In the genomic region with DNA sequence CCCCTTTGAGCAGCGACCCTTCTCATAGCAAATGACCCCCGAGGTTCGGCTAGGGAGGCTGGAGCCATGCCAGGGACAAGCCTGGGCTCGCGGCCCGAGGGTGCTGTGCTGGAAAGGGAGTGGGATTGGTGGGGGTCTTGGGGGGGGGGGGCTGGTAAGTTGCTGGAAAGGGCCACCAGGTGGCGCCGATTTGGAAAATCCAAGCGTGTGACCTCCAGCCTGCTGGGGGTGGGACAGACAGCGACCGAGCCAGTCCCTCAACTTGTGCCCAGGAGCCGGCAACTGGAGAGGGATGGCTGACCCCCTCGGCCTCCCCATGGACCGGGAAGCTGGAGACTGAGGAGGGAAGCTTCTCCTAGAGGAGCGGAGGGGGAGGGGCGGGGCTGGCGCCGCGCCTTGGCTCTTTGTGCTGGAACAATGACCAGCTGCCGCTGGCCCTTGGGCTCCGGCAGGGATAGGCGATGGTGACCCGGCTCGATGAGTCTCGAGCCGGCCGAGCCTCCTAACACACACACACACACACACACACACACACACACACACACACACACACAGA, we compare ENCODE assay signal across 7 mouse cellular contexts. TPM values are rescaled to one million over a fixed set of nuclear protein-coding genes. Genes with fewer than 3 reads are reported as not detected.
DNase-seq lines count a peak whose midpoint lies in the region; ATAC-seq and TF ChIP-seq lines count a peak whose summit lies in the region.

No protein-coding gene starts in this region.

- ATAC-seq in intestine, postnatal 0 days = peak; percentile 5; the same call in 1 of the 2 replicates
- ATAC-seq in limb, embryonic 11.5 days (ENCODE audit: insufficient number of reproducible peaks, low FRiP score, low TSS enrichment, low read depth) = no peak; the same call in 1 of the 2 replicates
- ATAC-seq in midbrain, embryonic 14.5 days (ENCODE audit: low FRiP score, low TSS enrichment) = peak; percentile 63
- peak; percentile 23 for ATAC-seq in stomach, embryonic 15.5 days (ENCODE audit: insufficient read depth, low FRiP score, low read depth)

- H3K36me3 ChIP-seq in intestine, postnatal 0 days (ENCODE audit: control insufficient read depth, insufficient read depth) = peaks cover 11% of the 10 kb centered on the region; the same call in 1 of the 2 replicates
- H3K36me3 ChIP-seq in limb, embryonic 11.5 days (ENCODE audit: control insufficient read depth, insufficient read depth, low read length) = no peaks in the 10 kb centered on the region
- peaks cover 4% of the 10 kb centered on the region for H3K36me3 ChIP-seq in midbrain, embryonic 14.5 days (ENCODE audit: control insufficient read depth, insufficient read depth, low read length)
- no peaks in the 10 kb centered on the region for H3K36me3 ChIP-seq in stomach, embryonic 15.5 days

- peak; percentile 89 to 95 for DNase-seq in adrenal gland, adult (ENCODE audit: inconsistent age in 2 of 2, low spot score in 1 of 2)
- DNase-seq in cerebellum, postnatal 4 days (ENCODE audit: low spot score in 2 of 2) = peak; percentile 63 to 87
- DNase-seq in gastrocnemius, postnatal 36 days = peak; percentile 85 to 86
- peak; percentile 85 for DNase-seq in limb, embryonic 11.5 days (ENCODE audit: low spot score)
- peak; percentile 90 for DNase-seq in midbrain, embryonic 14.5 days

- peaks cover 9% of the 10 kb centered on the region for H3K4me1 ChIP-seq in intestine, postnatal 0 days (replicated peaks; ENCODE audit: control insufficient read depth, insufficient read depth, low read length)
- H3K4me1 ChIP-seq in limb, embryonic 11.5 days (ENCODE audit: control insufficient read depth, insufficient read depth, low read length) = peaks cover 44% of the 10 kb centered on the region
- peaks cover 51% of the 10 kb centered on the region for H3K4me1 ChIP-seq in midbrain, embryonic 14.5 days (ENCODE audit: control insufficient read depth, insufficient read depth, low read length)
- peaks cover 55% of the 10 kb centered on the region for H3K4me1 ChIP-seq in stomach, embryonic 15.5 days

- peak overlapping the region; percentile 89 for H3K4me2 ChIP-seq in intestine, postnatal 0 days (replicated peaks; ENCODE audit: low read depth)
- H3K4me2 ChIP-seq in limb, embryonic 11.5 days (ENCODE audit: low read depth, severe bottlenecking) = peak overlapping the region; percentile 95
- peak overlapping the region; percentile 90 for H3K4me2 ChIP-seq in midbrain, embryonic 14.5 days (ENCODE audit: low read length)
- peak overlapping the region; percentile 95 for H3K4me2 ChIP-seq in stomach, embryonic 15.5 days

- H3K27me3 ChIP-seq in intestine, postnatal 0 days (replicated peaks; ENCODE audit: control insufficient read depth, insufficient read depth, low read length) = no peaks in the 10 kb centered on the region
- no peaks in the 10 kb centered on the region for H3K27me3 ChIP-seq in limb, embryonic 11.5 days (ENCODE audit: control insufficient read depth, insufficient read depth, low read length)
- H3K27me3 ChIP-seq in midbrain, embryonic 14.5 days (ENCODE audit: control insufficient read depth, insufficient read depth, low read length) = no peaks in the 10 kb centered on the region
- no peaks in the 10 kb centered on the region for H3K27me3 ChIP-seq in stomach, embryonic 15.5 days (replicated peaks)

- intact Hi-C loops in gastrocnemius, postnatal 36 days (cut with DNase I) = no loop called here

- peak; percentile 69 for TF ChIP-seq CTCF in intestine, postnatal 0 days (IDR thresholded peaks at IDR 0.05; ENCODE audit: low read depth)

- WGBS in intestine, postnatal 0 days = under 1% methylated on average over 21 of the region's 27 CpGs
- 1% methylated on average over 25 of the region's 27 CpGs for WGBS in limb, embryonic 11.5 days
- under 1% methylated on average over 27 of the region's 27 CpGs for WGBS in midbrain, embryonic 14.5 days
- 0% methylated on average over 14 of the region's 27 CpGs for WGBS in stomach, embryonic 15.5 days

- peak overlapping the region; percentile 66 for H3K4me3 ChIP-seq in intestine, postnatal 0 days (ENCODE audit: low read depth, low read length)
- H3K4me3 ChIP-seq in limb, embryonic 11.5 days (ENCODE audit: low read depth, low read length) = peak overlapping the region; percentile 78
- H3K4me3 ChIP-seq in midbrain, embryonic 14.5 days (replicated peaks; ENCODE audit: low read depth, low read length) = peak overlapping the region; percentile 63
- peak overlapping the region; percentile 59 for H3K4me3 ChIP-seq in stomach, embryonic 15.5 days (replicated peaks)

- peak overlapping the region; percentile 69 for H3K9ac ChIP-seq in intestine, postnatal 0 days (ENCODE audit: low read depth, low read length)
- peak overlapping the region; percentile 95 for H3K9ac ChIP-seq in limb, embryonic 11.5 days (ENCODE audit: low read length)
- H3K9ac ChIP-seq in midbrain, embryonic 14.5 days (replicated peaks; ENCODE audit: low read length) = peak overlapping the region; percentile 75
- H3K9ac ChIP-seq in stomach, embryonic 15.5 days = peak overlapping the region; percentile 58; the same call in 1 of the 2 replicates

- no peaks in the 10 kb centered on the region for H3K9me3 ChIP-seq in intestine, postnatal 0 days (ENCODE audit: control insufficient read depth)
- no peaks in the 10 kb centered on the region for H3K9me3 ChIP-seq in limb, embryonic 11.5 days (ENCODE audit: control insufficient read depth, low read length)
- H3K9me3 ChIP-seq in midbrain, embryonic 14.5 days (ENCODE audit: control insufficient read depth, low read length) = no peaks in the 10 kb centered on the region
- no peaks in the 10 kb centered on the region for H3K9me3 ChIP-seq in stomach, embryonic 15.5 days

- peak overlapping the region; percentile 92 for H3K27ac ChIP-seq in intestine, postnatal 0 days (ENCODE audit: low read depth, low read length)
- H3K27ac ChIP-seq in limb, embryonic 11.5 days (replicated peaks; ENCODE audit: low read depth, low read length) = peak overlapping the region; percentile 92
- H3K27ac ChIP-seq in midbrain, embryonic 14.5 days (replicated peaks; ENCODE audit: low read depth, low read length) = peak overlapping the region; percentile 95
- H3K27ac ChIP-seq in stomach, embryonic 15.5 days = peak overlapping the region; percentile 100

RNA-seq across cellular contexts. Expression of gene Lzts2, which starts 3.1 kb away (rescaled TPM):
- 10 to 100 TPM; 19.3 to 20.1 TPM for total RNA-seq in gastrocnemius, postnatal 36 days (2021)
- 26.0 and 26.2 TPM in 2 replicates for polyA plus RNA-seq in intestine, postnatal 0 days (2015; fragmentation: Nextera tagmentation; extraction: Ambion mirVana)
- 64.4 and 71.7 TPM in 2 replicates for polyA plus RNA-seq in limb, embryonic 11.5 days (2014; fragmentation: Nextera tagmentation; extraction: Ambion mirVana)
- polyA plus RNA-seq in midbrain, embryonic 14.5 days (2014; fragmentation: Nextera tagmentation; extraction: Ambion mirVana) = 16.1 and 21.5 TPM in 2 replicates
- polyA plus RNA-seq in stomach, embryonic 15.5 days (2015; fragmentation: Nextera tagmentation; extraction: Ambion mirVana) = 65.5 and 69.9 TPM in 2 replicates

RNA-seq across cellular contexts. Expression of gene Mrpl43, which starts 11.1 kb away (rescaled TPM):
- 10 to 100 TPM; 33.7 to 35.1 TPM for total RNA-seq in gastrocnemius, postnatal 36 days (2021)
- polyA plus RNA-seq in intestine, postnatal 0 days (2015; fragmentation: Nextera tagmentation; extraction: Ambion mirVana) = 80.1 and 83.0 TPM in 2 replicates
- 69.3 and 73.6 TPM in 2 replicates for polyA plus RNA-seq in limb, embryonic 11.5 days (2014; fragmentation: Nextera tagmentation; extraction: Ambion mirVana)
- 77.8 and 92.4 TPM in 2 replicates for polyA plus RNA-seq in midbrain, embryonic 14.5 days (2014; fragmentation: Nextera tagmentation; extraction: Ambion mirVana)
- 70.4 and 71.2 TPM in 2 replicates for polyA plus RNA-seq in stomach, embryonic 15.5 days (2015; fragmentation: Nextera tagmentation; extraction: Ambion mirVana)

RNA-seq across cellular contexts. Expression of gene Twnk, which starts 11.8 kb away (rescaled TPM):
- total RNA-seq in gastrocnemius, postnatal 36 days (2021) = 10 to 100 TPM; 14.6 to 20.2 TPM
- 7.1 and 7.4 TPM in 2 replicates for polyA plus RNA-seq in intestine, postnatal 0 days (2015; fragmentation: Nextera tagmentation; extraction: Ambion mirVana)
- polyA plus RNA-seq in limb, embryonic 11.5 days (2014; fragmentation: Nextera tagmentation; extraction: Ambion mirVana) = 19.0 and 25.4 TPM in 2 replicates
- 9.7 and 10.3 TPM in 2 replicates for polyA plus RNA-seq in midbrain, embryonic 14.5 days (2014; fragmentation: Nextera tagmentation; extraction: Ambion mirVana)
- 18.3 and 19.8 TPM in 2 replicates for polyA plus RNA-seq in stomach, embryonic 15.5 days (2015; fragmentation: Nextera tagmentation; extraction: Ambion mirVana)

RNA-seq across cellular contexts. Expression of gene Pdzd7, which starts 28.2 kb away (rescaled TPM):
- total RNA-seq in gastrocnemius, postnatal 36 days (2021) = 1 to 10 TPM; 5.1 to 5.7 TPM
- polyA plus RNA-seq in intestine, postnatal 0 days (2015; fragmentation: Nextera tagmentation; extraction: Ambion mirVana) = 0.22 and 0.37 TPM in 2 replicates
- polyA plus RNA-seq in limb, embryonic 11.5 days (2014; fragmentation: Nextera tagmentation; extraction: Ambion mirVana) = 0.14 and 0.21 TPM in 2 replicates
- polyA plus RNA-seq in midbrain, embryonic 14.5 days (2014; fragmentation: Nextera tagmentation; extraction: Ambion mirVana) = 2.4 and 2.8 TPM in 2 replicates
- polyA plus RNA-seq in stomach, embryonic 15.5 days (2015; fragmentation: Nextera tagmentation; extraction: Ambion mirVana) = 0.27 and 0.33 TPM in 2 replicates

RNA-seq across cellular contexts. Expression of gene Sema4g, which starts 28.4 kb away (rescaled TPM):
- under 1 TPM; 0.20 to 0.42 TPM for total RNA-seq in gastrocnemius, postnatal 36 days (2021)
- 7.8 and 10.0 TPM in 2 replicates for polyA plus RNA-seq in intestine, postnatal 0 days (2015; fragmentation: Nextera tagmentation; extraction: Ambion mirVana)
- 5.3 and 5.9 TPM in 2 replicates for polyA plus RNA-seq in limb, embryonic 11.5 days (2014; fragmentation: Nextera tagmentation; extraction: Ambion mirVana)
- 17.6 and 18.6 TPM in 2 replicates for polyA plus RNA-seq in midbrain, embryonic 14.5 days (2014; fragmentation: Nextera tagmentation; extraction: Ambion mirVana)
- polyA plus RNA-seq in stomach, embryonic 15.5 days (2015; fragmentation: Nextera tagmentation; extraction: Ambion mirVana) = 6.5 and 7.4 TPM in 2 replicates
